Mouse (Mus musculus): Measurements from ENCODE around the gene Fbxl16. TPM values are rescaled to one million over a fixed set of nuclear protein-coding genes. Genes with fewer than 3 reads are reported as not detected.

Fbxl16 gene
- polyA plus RNA-seq, 1 experiment from 2014 or later = 0.05 TPM

DNA sequence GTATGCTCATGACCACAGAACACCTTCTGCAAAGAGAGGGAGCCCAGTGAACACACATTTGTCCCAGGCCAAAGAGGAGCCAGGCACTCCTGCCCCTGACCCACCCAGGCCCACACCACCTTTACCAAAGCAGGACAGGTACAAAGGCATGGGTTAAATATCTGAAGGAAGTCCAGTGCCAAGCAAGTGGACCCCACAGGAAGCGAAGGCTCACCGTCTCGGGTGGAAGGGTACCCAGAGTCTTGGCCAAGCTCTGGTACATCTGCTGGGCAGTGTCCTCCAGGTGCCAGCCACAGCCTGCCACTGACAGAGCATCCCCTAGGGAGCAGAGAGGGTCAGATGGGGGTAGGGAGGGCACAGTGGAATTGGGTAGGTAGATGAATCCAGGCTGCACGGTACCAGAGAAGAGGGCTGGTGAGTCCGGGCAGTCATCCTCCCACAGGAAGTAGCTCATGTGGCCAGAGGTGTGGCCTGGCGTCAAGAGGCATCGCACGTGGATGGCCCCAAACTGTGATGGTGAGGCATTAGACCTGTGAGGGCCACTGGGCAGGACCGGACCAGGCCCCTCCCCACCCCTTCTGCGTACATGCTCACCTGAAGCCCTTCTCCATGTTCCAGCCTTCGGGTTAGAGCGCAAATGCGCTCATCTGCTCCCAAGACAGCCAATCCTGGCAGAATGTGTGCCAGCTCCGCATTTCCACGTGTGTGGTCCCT lies 24.9 kb upstream of the Fbxl16 start:
- DNase-seq (no peak), ATAC-seq (ENCODE audit: low read depth) (no peak)
- H3K36me3 ChIP-seq = peaks cover 61% of the 10 kb centered on the region
- peak overlapping the region; percentile 80 for H3K4me2 ChIP-seq
- H3K9me3 ChIP-seq (replicated peaks) = no peaks in the 10 kb centered on the region
- no peak overlapping the region for H3K27ac ChIP-seq
- H3K9ac ChIP-seq = 0 out of 2 replicates have a peak overlapping the region, but pooled peaks have one; percentile 75
- WGBS (ENCODE audit: insufficient replicate concordance) = 77% methylated on average over 15 of the region's 15 CpGs
- H3K4me3 ChIP-seq (replicated peaks) = peak overlapping the region; percentile 69
- peaks cover 21% of the 10 kb centered on the region for H3K4me1 ChIP-seq (replicated peaks)
- no peaks in the 10 kb centered on the region for H3K27me3 ChIP-seq

DNA sequence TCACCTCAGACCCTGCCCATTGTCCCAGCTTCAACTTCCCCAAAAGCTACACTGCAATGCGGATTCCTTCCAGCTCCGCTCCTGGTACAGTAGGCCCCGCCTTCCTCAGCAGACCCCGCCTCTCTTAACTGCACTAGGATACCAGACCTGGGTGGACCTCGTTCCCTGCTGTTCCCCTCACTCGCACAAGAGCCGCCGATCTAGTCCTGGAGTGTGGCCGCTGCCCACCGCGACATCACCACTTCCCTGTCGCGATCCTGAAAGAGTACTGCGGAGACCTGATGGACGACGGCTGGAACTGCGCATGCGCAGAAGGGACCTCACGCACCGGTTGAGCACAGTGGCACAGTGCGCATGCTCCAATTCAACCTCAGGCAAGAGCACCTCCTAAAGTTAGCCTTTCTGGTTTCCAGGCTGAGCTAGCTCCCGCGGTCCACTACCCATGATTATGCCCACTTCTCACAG lies 23.6 kb upstream of the Fbxl16 start, which contains the start of gene Haghl:
Gene Haghl, minus strand, starts transcription at position 393 of the 465 bp plus-strand sequence.
- Histone ChIP-seq H3K27me3 (no peaks in the 10 kb centered on the region), H3K36me3 (peaks cover 60% of the 10 kb centered on the region)
- WGBS (ENCODE audit: insufficient replicate concordance) = under 1% methylated on average over 23 of the region's 23 CpGs

DNA sequence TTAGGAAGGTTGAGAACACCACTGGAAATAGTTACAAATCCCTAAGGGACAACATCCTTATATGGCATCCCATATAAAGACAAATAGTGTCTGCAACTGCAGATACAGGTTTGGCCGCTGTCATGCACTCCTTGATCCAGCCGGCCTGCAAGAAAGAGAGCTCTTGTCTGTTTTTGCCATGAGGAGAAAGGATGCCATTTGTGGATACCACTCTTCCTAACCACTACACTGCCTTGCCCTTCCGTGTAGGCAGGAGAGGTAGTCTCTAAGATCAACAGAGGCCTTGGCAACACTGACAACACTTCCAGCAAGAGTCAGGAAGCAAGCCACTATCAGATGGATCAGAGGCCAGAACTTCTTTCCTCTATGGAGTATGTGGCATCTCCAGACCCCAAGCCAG lies 22.6 kb upstream of the Fbxl16 start, which contains the start of gene Ccdc78:
Gene Ccdc78, plus strand, starts transcription at position 301 of the 400 bp plus-strand sequence.
- peak within 1 kb of the TSS; percentile 15 for H3K27ac ChIP-seq
- 69% methylated on average over 3 of the region's 3 CpGs for WGBS (ENCODE audit: insufficient replicate concordance)

More for the DNA sequence above, 23.6 kb upstream of the Fbxl16 start, which contains the start of gene Haghl:
- peak within 1 kb of the TSS; percentile 75 for H3K9ac ChIP-seq
- H3K4me1 ChIP-seq (replicated peaks) = peaks cover 22% of the 10 kb centered on the region
- H3K9me3 ChIP-seq (replicated peaks) = no peaks in the 10 kb centered on the region
- peak within 1 kb of the TSS; percentile 69 for H3K4me3 ChIP-seq (replicated peaks)
- ATAC-seq (ENCODE audit: low read depth) (peak; percentile 86), DNase-seq (peak; percentile 93)
- H3K4me2 ChIP-seq = peak within 1 kb of the TSS; percentile 80
- H3K27ac ChIP-seq = peak within 1 kb of the TSS; percentile 43

DNA sequence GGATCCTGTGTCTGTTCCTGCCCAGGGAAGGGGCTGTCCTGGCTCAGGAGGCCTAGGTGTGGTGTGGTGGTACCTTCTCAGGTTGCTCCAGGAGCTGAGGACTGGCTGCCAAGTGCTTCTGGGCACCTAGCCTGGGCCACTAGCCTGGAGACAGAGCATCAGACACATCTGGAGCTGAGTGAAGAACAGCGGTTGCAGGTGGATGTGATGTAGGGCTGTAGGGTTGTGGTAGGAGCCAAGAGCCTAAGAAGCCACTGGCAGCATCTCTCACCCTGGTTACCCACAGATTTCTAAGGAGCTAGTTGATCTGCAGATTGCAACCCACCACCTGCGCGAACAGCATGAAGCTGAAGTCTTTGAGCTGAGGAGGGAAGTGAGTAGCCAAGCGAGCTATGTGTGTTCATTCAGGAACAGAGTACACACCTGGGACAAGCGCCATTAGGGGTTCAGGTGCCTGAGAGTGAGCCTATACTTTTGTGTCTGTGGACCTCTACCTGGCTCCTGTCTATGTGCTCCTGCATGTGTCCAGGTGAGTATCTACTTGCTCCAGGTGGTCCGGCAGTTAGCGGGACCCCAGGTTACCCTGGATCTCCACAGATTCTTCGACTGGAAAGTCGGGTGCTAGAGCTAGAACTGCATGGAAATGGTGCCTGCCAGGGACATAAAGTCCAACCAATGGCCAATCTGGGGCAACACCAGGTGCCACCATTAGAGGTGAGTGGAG lies 21.9 kb upstream of the Fbxl16 start:
- peaks cover 48% of the 10 kb centered on the region for H3K36me3 ChIP-seq
- no peak overlapping the region for H3K27ac ChIP-seq
- no peaks in the 10 kb centered on the region for H3K27me3 ChIP-seq
- ATAC-seq (ENCODE audit: low read depth) (no peak), DNase-seq (no peak)
- H3K4me1 ChIP-seq (replicated peaks) = peaks cover 35% of the 10 kb centered on the region
- no peak overlapping the region for H3K4me3 ChIP-seq (replicated peaks)
- H3K9me3 ChIP-seq (replicated peaks) = no peaks in the 10 kb centered on the region
- 83% methylated on average over 9 of the region's 9 CpGs for WGBS (ENCODE audit: insufficient replicate concordance)
- H3K4me2 ChIP-seq = no peak overlapping the region
- no peak overlapping the region for H3K9ac ChIP-seq

More for the DNA sequence above, 22.6 kb upstream of the Fbxl16 start, which contains the start of gene Ccdc78:
- Histone ChIP-seq H3K4me3 (replicated peaks) (peak within 1 kb of the TSS; percentile 69), H3K9me3 (replicated peaks) (no peaks in the 10 kb centered on the region), H3K4me1 (replicated peaks) (peaks cover 31% of the 10 kb centered on the region), H3K27me3 (no peaks in the 10 kb centered on the region), H3K36me3 (peaks cover 55% of the 10 kb centered on the region), H3K4me2 (peak within 1 kb of the TSS; percentile 80), H3K9ac (peak within 1 kb of the TSS; percentile 75)
- DNase-seq (no peak), ATAC-seq (ENCODE audit: low read depth) (no peak)

DNA sequence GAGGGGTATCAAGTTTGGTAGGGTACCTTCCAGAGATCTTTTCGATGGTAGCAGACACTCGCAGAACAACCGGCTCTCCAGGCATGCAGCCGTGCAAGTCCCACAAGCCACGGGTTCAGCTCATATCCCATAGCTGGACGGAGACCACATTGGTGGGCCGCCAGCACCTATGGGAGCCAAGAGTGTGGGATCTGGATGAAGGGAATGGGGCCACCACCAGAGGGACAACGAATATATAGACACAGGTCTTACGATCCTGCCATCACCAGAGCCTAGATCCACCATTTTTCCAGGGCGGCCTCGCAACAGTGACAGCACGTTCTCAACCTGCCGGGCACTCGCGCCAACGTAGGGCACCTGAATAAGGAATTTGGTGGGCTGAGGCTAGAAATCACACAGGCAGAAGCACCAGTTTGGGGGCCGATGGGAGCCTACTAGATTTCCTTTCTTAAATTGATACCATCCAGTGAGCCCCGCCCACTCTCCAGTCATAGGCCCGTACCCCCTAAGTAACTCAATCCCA lies 17.5 kb upstream of the Fbxl16 start:
- peaks cover 40% of the 10 kb centered on the region for H3K4me1 ChIP-seq (replicated peaks)
- ATAC-seq (ENCODE audit: low read depth) = no peak

DNA sequence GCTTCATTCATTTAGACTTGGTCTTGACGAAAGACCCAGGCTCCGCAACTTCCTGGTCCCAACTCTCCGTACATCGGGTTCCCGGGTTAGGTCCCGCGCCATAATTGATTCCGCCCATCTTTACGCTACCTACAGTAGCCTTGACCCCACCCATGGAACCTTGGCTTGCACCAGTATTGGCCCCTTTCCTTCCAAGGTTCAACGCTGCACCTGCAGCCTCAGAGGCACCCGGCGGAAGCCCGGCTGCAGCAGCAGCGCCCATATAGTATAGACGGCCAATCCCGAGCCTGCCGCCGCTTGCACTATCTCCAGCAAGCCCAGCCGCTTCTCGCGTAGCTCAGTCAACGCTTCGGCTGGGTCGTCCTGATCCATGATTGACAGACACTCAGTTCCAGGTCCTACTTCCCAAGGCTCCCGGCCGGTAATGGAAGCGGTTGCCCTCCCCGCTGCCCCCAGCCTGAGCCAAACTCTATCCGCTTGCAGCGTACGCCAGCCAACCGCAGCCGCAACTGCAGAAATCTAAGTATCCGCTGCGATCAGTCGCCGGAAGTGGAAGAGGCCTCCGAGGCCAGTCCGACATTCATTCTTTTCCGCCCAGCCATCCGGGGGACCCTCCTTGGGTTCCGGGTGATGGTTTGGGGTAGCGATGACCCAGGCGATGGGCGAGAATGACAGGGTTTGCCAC lies 16.9 kb upstream of the Fbxl16 start:
- H3K27ac ChIP-seq = peak overlapping the region; percentile 92
- peak overlapping the region; percentile 94 for H3K4me2 ChIP-seq
- peak; percentile 67 for ATAC-seq (ENCODE audit: low read depth)
- DNase-seq = peak; percentile 74
- no peaks in the 10 kb centered on the region for H3K27me3 ChIP-seq
- H3K36me3 ChIP-seq = peaks cover 30% of the 10 kb centered on the region
- peaks cover 42% of the 10 kb centered on the region for H3K4me1 ChIP-seq (replicated peaks)
- no peaks in the 10 kb centered on the region for H3K9me3 ChIP-seq (replicated peaks)
- peak overlapping the region; percentile 89 for H3K4me3 ChIP-seq (replicated peaks)
- H3K9ac ChIP-seq = peak overlapping the region; percentile 84
- under 1% methylated on average over 45 of the region's 45 CpGs for WGBS (ENCODE audit: insufficient replicate concordance)

More for the DNA sequence above, 17.5 kb upstream of the Fbxl16 start:
- no peaks in the 10 kb centered on the region for H3K9me3 ChIP-seq (replicated peaks)
- H3K9ac ChIP-seq = peak overlapping the region; percentile 84
- DNase-seq = no peak
- H3K4me3 ChIP-seq (replicated peaks) = peak overlapping the region; percentile 89
- H3K27me3 ChIP-seq = no peaks in the 10 kb centered on the region
- H3K4me2 ChIP-seq = peak overlapping the region; percentile 94
- peak overlapping the region; percentile 92 for H3K27ac ChIP-seq
- WGBS (ENCODE audit: insufficient replicate concordance) = 27% methylated on average over 19 of the region's 19 CpGs
- H3K36me3 ChIP-seq = peaks cover 30% of the 10 kb centered on the region

DNA sequence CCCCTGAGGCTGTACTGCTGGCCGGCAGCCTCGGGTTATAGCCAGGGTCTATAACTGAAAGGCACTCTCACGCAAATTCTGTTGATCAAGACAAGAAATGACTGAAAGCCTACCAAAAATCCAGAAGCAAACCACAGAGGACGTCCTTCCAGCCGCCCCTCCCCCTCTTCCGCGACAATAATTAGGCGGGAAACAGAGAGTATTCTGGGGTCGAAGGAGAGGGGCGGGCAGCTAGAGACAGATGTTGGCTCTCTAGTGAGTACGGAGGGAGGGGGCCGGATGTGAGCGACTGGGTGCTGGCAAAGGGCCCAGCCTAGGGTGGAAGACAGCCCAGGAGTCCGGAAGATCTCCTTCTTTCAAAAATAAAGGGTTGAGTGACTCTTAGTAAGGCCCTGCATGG lies 16.3 kb upstream of the Fbxl16 start, which contains the start of gene Fam173a:
Gene Fam173a, minus strand, starts transcription at position 287 of the 400 bp plus-strand sequence.
- H3K9me3 ChIP-seq (replicated peaks) = no peaks in the 10 kb centered on the region
- 1% methylated on average over 14 of the region's 14 CpGs for WGBS (ENCODE audit: insufficient replicate concordance)
- H3K4me1 ChIP-seq (replicated peaks) = peaks cover 48% of the 10 kb centered on the region
- H3K4me3 ChIP-seq (replicated peaks) = peak within 1 kb of the TSS; percentile 89
- peaks cover 26% of the 10 kb centered on the region for H3K36me3 ChIP-seq
- peak; percentile 43; the same call in 1 of the 2 replicates for ATAC-seq (ENCODE audit: low read depth)
- H3K27me3 ChIP-seq = no peaks in the 10 kb centered on the region
- peak within 1 kb of the TSS; percentile 94 for H3K4me2 ChIP-seq
- peak within 1 kb of the TSS; percentile 92 for H3K27ac ChIP-seq
- peak; percentile 38 for DNase-seq
- H3K9ac ChIP-seq = peak within 1 kb of the TSS; percentile 84

DNA sequence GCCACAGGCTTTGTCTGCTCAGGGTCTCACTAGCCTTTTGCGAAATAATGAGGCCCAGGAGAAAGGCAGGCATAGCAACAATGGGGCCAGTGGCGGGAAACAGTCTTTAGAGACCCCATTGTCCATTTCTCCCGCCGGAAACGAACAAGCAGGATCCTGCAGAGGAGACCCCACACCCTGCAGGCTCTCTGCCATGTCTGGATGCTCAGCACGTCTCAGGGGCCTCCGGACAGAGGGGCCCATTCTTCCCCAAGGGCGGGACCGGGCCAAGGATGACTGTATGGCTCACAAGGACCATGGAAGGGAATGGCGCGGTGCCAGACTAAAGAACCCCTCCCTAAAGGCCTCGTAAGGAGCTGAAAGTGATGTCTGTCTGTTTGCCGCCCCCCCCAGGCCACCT lies 14.7 kb upstream of the Fbxl16 start:
- H3K4me1 ChIP-seq (replicated peaks) = peaks cover 49% of the 10 kb centered on the region
- WGBS (ENCODE audit: insufficient replicate concordance) = 80% methylated on average over 13 of the region's 13 CpGs
- H3K27ac ChIP-seq = no peak overlapping the region
- H3K9me3 ChIP-seq (replicated peaks) = no peaks in the 10 kb centered on the region
- H3K9ac ChIP-seq = no peak overlapping the region
- no peak overlapping the region for H3K4me2 ChIP-seq
- no peaks in the 10 kb centered on the region for H3K27me3 ChIP-seq
- ATAC-seq (ENCODE audit: low read depth) (no peak), DNase-seq (no peak)
- H3K36me3 ChIP-seq = peaks cover 13% of the 10 kb centered on the region
- H3K4me3 ChIP-seq (replicated peaks) = no peak overlapping the region

DNA sequence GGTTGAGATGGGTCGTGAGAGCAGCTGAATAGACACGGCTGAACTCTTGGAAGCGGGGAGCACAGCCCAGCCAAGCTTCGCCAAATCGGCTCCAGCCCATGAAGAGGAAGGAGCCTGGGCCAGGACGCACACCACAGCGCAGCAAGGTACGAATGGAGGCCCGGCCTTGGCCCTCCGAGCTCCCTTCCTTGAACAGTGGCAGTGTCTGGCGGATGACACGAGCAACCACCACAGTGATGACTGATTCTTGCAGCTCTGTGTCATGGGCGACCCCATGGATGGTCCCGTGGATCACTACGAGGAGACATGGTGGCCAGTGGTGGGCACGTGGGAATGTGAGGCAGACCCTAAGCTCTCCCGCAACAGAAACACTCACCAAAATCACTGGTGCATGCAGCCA lies 13.9 kb upstream of the Fbxl16 start:
- no peaks in the 10 kb centered on the region for H3K9me3 ChIP-seq (replicated peaks)
- no peak for ATAC-seq (ENCODE audit: low read depth)
- no peak overlapping the region for H3K27ac ChIP-seq

DNA sequence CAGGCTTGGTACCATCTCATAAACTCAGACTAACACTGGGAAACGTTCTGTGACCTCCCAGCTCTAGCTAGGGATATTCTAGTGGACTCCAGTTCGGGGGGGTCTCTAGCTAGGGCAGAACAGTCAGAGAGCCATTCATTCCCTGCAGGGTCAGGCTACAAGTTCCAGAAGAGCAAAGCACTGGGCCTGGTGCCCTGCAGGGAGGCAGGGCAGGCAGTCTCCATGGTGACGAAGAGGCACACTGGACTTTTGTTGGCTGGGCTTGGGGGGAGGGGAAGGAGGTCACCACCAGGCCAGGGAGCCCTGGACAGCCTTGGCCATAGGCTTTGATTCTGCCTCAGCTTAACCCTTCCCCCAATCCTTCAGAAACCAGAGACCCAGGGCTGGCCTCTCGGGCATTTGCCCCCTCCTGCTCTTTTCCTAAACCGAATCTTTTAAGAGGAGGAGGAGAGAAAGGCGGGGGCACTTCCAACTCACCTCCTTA lies 13.2 kb upstream of the Fbxl16 start, which contains the start of gene AC134908.4:
Gene AC134908.4, minus strand, starts transcription at position 51 of the 484 bp plus-strand sequence.
- WGBS (ENCODE audit: insufficient replicate concordance) = 47% methylated on average over 6 of the region's 6 CpGs
- peaks cover 1% of the 10 kb centered on the region for H3K36me3 ChIP-seq
- no peaks in the 10 kb centered on the region for H3K9me3 ChIP-seq (replicated peaks)
- no peaks in the 10 kb centered on the region for H3K27me3 ChIP-seq
- H3K9ac ChIP-seq = peak within 1 kb of the TSS; percentile 80
- H3K27ac ChIP-seq = peak within 1 kb of the TSS; percentile 34
- H3K4me1 ChIP-seq (replicated peaks) = peaks cover 45% of the 10 kb centered on the region
- peak within 1 kb of the TSS; percentile 83 for H3K4me3 ChIP-seq (replicated peaks)
- no peak for ATAC-seq (ENCODE audit: low read depth)
- H3K4me2 ChIP-seq = peak within 1 kb of the TSS; percentile 98
- DNase-seq = no peak

More for the DNA sequence above, 13.9 kb upstream of the Fbxl16 start:
- 83% methylated on average over 17 of the region's 17 CpGs for WGBS (ENCODE audit: insufficient replicate concordance)
- Histone ChIP-seq H3K36me3 (peaks cover 5% of the 10 kb centered on the region), H3K4me3 (replicated peaks) (no peak overlapping the region), H3K27me3 (no peaks in the 10 kb centered on the region), H3K9ac (no peak overlapping the region), H3K4me2 (peak overlapping the region; percentile 98), H3K4me1 (replicated peaks) (peaks cover 49% of the 10 kb centered on the region)
- DNase-seq = no peak

Data from liver, embryonic 13.5 days (tissue).